9 mouse cellular contexts compared by ENCODE assay signal in genomic region chr17:25083444-25083931, GRCm38 (mm10). TPM values are rescaled to one million over a fixed set of nuclear protein-coding genes. Genes with fewer than 3 reads are reported as not detected.
A peak's percentile ranks its signal among the peaks of the same experiment; 100 is the strongest.
DNase-seq lines count a peak whose midpoint lies in the region; ATAC-seq and TF ChIP-seq lines count a peak whose summit lies in the region.
"Had no signal": no experiment of that assay in that cellular context is flagged by ENCODE, and none has a peak within 500 bp of the region (broad histone marks: within the 10 kb centered on the region; RNA-seq: fewer than 3 reads in every experiment).

Gene Tmem204, minus strand, starts transcription at chr17:25083591.

- 0 out of 2 replicates have a peak, but pooled peaks have one; percentile 24 for TF ChIP-seq CTCF in forebrain, postnatal 0 days (IDR thresholded peaks at IDR 0.05; ENCODE audit: low read depth)
- TF ChIP-seq CTCF in midbrain, postnatal 0 days (IDR thresholded peaks at IDR 0.05): peak; percentile 52

- no peaks in the 10 kb centered on the region for H3K27me3 ChIP-seq in forebrain, postnatal 0 days (ENCODE audit: insufficient read depth, low read length)
- H3K27me3 ChIP-seq in hindbrain, embryonic 12.5 days: no peaks in the 10 kb centered on the region
- H3K27me3 ChIP-seq in limb, embryonic 15.5 days: no peaks in the 10 kb centered on the region
- H3K27me3 ChIP-seq in midbrain, postnatal 0 days (ENCODE audit: insufficient read depth, low read length): no peaks in the 10 kb centered on the region
- H3K27me3 ChIP-seq: Patski had no signal

- no peaks in the 10 kb centered on the region for H3K9me3 ChIP-seq in forebrain, postnatal 0 days (ENCODE audit: low read length)
- no peaks in the 10 kb centered on the region for H3K9me3 ChIP-seq in hindbrain, embryonic 12.5 days (replicated peaks)
- H3K9me3 ChIP-seq in limb, embryonic 15.5 days: no peaks in the 10 kb centered on the region
- no peaks in the 10 kb centered on the region for H3K9me3 ChIP-seq in midbrain, postnatal 0 days (ENCODE audit: low read length)

- DNase-seq in urinary bladder, adult 18-20 months (ENCODE audit: low spot score in 2 of 2): peak; percentile 21 to 66
- no peak for DNase-seq in urinary bladder, postnatal 10 days (ENCODE audit: low spot score)
- no peak for DNase-seq in forebrain, postnatal 0 days
- peak; percentile 4 for DNase-seq in midbrain, postnatal 0 days (ENCODE audit: low spot score)
- DNase-seq in cerebellum, adult 9-11 months: no peak
- DNase-seq in layer of hippocampus, adult 8-10 months (ENCODE audit: low spot score in 2 of 2): no peak

- peaks cover 22% of the 10 kb centered on the region for H3K36me3 ChIP-seq in forebrain, postnatal 0 days (ENCODE audit: insufficient read depth)
- H3K36me3 ChIP-seq in hindbrain, embryonic 12.5 days: peaks cover 8% of the 10 kb centered on the region
- H3K36me3 ChIP-seq in limb, embryonic 15.5 days: peaks cover 9% of the 10 kb centered on the region; the same call in 1 of the 2 replicates
- peaks cover 30% of the 10 kb centered on the region for H3K36me3 ChIP-seq in midbrain, postnatal 0 days (ENCODE audit: insufficient read depth, low read length)

- no peak within 1 kb of the TSS for H3K4me3 ChIP-seq in forebrain, postnatal 0 days (ENCODE audit: low read depth, low read length)
- no peak within 1 kb of the TSS for H3K4me3 ChIP-seq in hindbrain, embryonic 12.5 days
- H3K4me3 ChIP-seq in limb, embryonic 15.5 days: no peak within 1 kb of the TSS
- H3K4me3 ChIP-seq in midbrain, postnatal 0 days (ENCODE audit: low read depth, low read length): no peak within 1 kb of the TSS

- H3K9ac ChIP-seq in forebrain, postnatal 0 days: no peak within 1 kb of the TSS
- no peak within 1 kb of the TSS for H3K9ac ChIP-seq in hindbrain, embryonic 12.5 days
- H3K9ac ChIP-seq in limb, embryonic 15.5 days: no peak within 1 kb of the TSS
- no peak within 1 kb of the TSS for H3K9ac ChIP-seq in midbrain, postnatal 0 days (replicated peaks; ENCODE audit: low read length, poor library complexity, severe bottlenecking)

- peak; percentile 34; the same call in 1 of the 2 replicates for ATAC-seq in forebrain, postnatal 0 days
- no peak for ATAC-seq in hindbrain, embryonic 12.5 days (ENCODE audit: low FRiP score)
- ATAC-seq in limb, embryonic 15.5 days (ENCODE audit: insufficient number of reproducible peaks, low FRiP score, low TSS enrichment, low read depth): peak; percentile 89
- no peak for ATAC-seq in midbrain, postnatal 0 days (ENCODE audit: low FRiP score)
- ATAC-seq: Patski had no signal

- H3K4me2 ChIP-seq in forebrain, postnatal 0 days (ENCODE audit: low read depth): no peak within 1 kb of the TSS
- H3K4me2 ChIP-seq in hindbrain, embryonic 12.5 days (replicated peaks): no peak within 1 kb of the TSS
- H3K4me2 ChIP-seq in limb, embryonic 15.5 days: no peak within 1 kb of the TSS
- no peak within 1 kb of the TSS for H3K4me2 ChIP-seq in midbrain, postnatal 0 days (ENCODE audit: low read depth, low read length, poor library complexity, severe bottlenecking)

- H3K27ac ChIP-seq in forebrain, postnatal 0 days (ENCODE audit: low read depth, low read length): no peak within 1 kb of the TSS
- peak within 1 kb of the TSS; percentile 76 for H3K27ac ChIP-seq in hindbrain, embryonic 12.5 days
- peak within 1 kb of the TSS; percentile 95 for H3K27ac ChIP-seq in limb, embryonic 15.5 days
- no peak within 1 kb of the TSS for H3K27ac ChIP-seq in midbrain, postnatal 0 days (ENCODE audit: low read depth, low read length)

- WGBS in forebrain, postnatal 0 days: 79% methylated on average over 7 of the region's 7 CpGs
- 46% methylated on average over 7 of the region's 7 CpGs for WGBS in hindbrain, embryonic 12.5 days
- 14% methylated on average over 7 of the region's 7 CpGs for WGBS in limb, embryonic 15.5 days
- 63% methylated on average over 7 of the region's 7 CpGs for WGBS in midbrain, postnatal 0 days

- H3K4me1 ChIP-seq in forebrain, postnatal 0 days (ENCODE audit: insufficient read depth): no peaks in the 10 kb centered on the region
- H3K4me1 ChIP-seq in hindbrain, embryonic 12.5 days: peaks cover 6% of the 10 kb centered on the region; the same call in 1 of the 2 replicates
- H3K4me1 ChIP-seq in limb, embryonic 15.5 days: peaks cover 41% of the 10 kb centered on the region
- H3K4me1 ChIP-seq in midbrain, postnatal 0 days (ENCODE audit: insufficient read depth, low read length): no peaks in the 10 kb centered on the region

RNA-seq across cellular contexts. Expression of gene Tmem204, which starts in this region (rescaled TPM):
- 9.0 and 11.9 TPM in 2 replicates for total RNA-seq in forebrain, postnatal 0 days (2014; rRNA removed)
- 10.3 and 10.6 TPM in 2 replicates for polyA plus RNA-seq in forebrain, postnatal 0 days (2015; fragmentation: Nextera tagmentation; extraction: Ambion mirVana)
- 8.5 and 9.5 TPM in 2 replicates for polyA plus RNA-seq in hindbrain, embryonic 12.5 days (2016; fragmentation: Nextera tagmentation; extraction: Ambion mirVana)
- polyA plus RNA-seq in limb, embryonic 15.5 days (2015; fragmentation: Nextera tagmentation; extraction: Ambion mirVana): 22.3 and 25.3 TPM in 2 replicates
- total RNA-seq in midbrain, postnatal 0 days (2014; rRNA removed): 11.1 and 11.2 TPM in 2 replicates
- 8.2 and 8.3 TPM in 2 replicates for polyA plus RNA-seq in midbrain, postnatal 0 days (2015; fragmentation: Nextera tagmentation; extraction: Ambion mirVana)
- 1 to 10 TPM; 7.4 to 9.3 (median 8.1) TPM for total RNA-seq in layer of hippocampus, adult 8-10 months (2022)

Comparison
In these comparisons a context has a peak if more than half of its experiments do, and no peak if none do; other contexts are left out.
1. DNase-seq: peak in urinary bladder, adult 18-20 months (2 of 2) and midbrain, postnatal 0 days (single experiment); none in urinary bladder, postnatal 10 days (single experiment), forebrain, postnatal 0 days (single experiment), cerebellum, adult 9-11 months (single experiment) and layer of hippocampus, adult 8-10 months (0 of 2).
2. ATAC-seq: peak in forebrain, postnatal 0 days (single experiment) and limb, embryonic 15.5 days (single experiment); none in hindbrain, embryonic 12.5 days (single experiment) and midbrain, postnatal 0 days (single experiment).
3. H3K27ac ChIP-seq: peak in hindbrain, embryonic 12.5 days (single experiment) and limb, embryonic 15.5 days (single experiment); none in forebrain, postnatal 0 days (single experiment) and midbrain, postnatal 0 days (single experiment).